Mouse (Mus musculus) CH12.LX (cell line): ENCODE measurements around the gene Olfr1394. TPM values are rescaled to one million over a fixed set of nuclear protein-coding genes. Genes with fewer than 3 reads are reported as not detected.
A peak's percentile ranks its signal among the peaks of the same experiment; 100 is the strongest.

Experiments
- DNase-seq: peaks from one replicate; pipeline ENCODE4 v3.0.0-alpha.2; 2013; ENCODE audit errors: extremely low read depth
- H3K27ac ChIP-seq: 2 replicates; pipeline ENCODE4 v1.5.1; 2012; ENCODE audit warnings: low read depth, mild to moderate bottlenecking, control low read depth, moderate library complexity; ENCODE audit not compliant: insufficient read depth
- H3K27me3 ChIP-seq: replicated peaks from 2 replicates; pipeline ENCODE3; 2012; ENCODE audit warnings: inconsistent platforms
- H3K36me3 ChIP-seq, 2 experiments: replicated peaks in 1 of 2; 2 replicates each; pipeline versions ENCODE3 to v1.6.1; 2012; ENCODE audit warnings: inconsistent platforms in 1 of 2, low read length in 1 of 2, mild to moderate bottlenecking in 1 of 2, mixed read lengths in 1 of 2, moderate library complexity in 1 of 2; ENCODE audit not compliant: control insufficient read depth in 1 of 2, insufficient read depth in 1 of 2
- H3K4me1 ChIP-seq, 2 experiments: 2 replicates each; pipeline ENCODE4 v1.6.1; 2012; ENCODE audit warnings: inconsistent platforms in 1 of 2, moderate library complexity in 1 of 2; ENCODE audit not compliant: insufficient read depth in 2 of 2, control insufficient read depth in 1 of 2
- H3K4me2 ChIP-seq: 2 replicates; pipeline ENCODE4 v1.6.1; 2012; ENCODE audit warnings: low read depth, mild to moderate bottlenecking, control low read depth; ENCODE audit not compliant: poor library complexity, insufficient read depth, severe bottlenecking
- H3K4me3 ChIP-seq, 3 experiments: fragments of 150-350 bp in 1 of 3; sonication (generic) in 1 of 3; replicated peaks in 1 of 3; 2 replicates each; pipeline versions ENCODE3 to v1.5.1; 2011 to 2012; ENCODE audit warnings: low read depth in 2 of 3, low read length in 2 of 3, mild to moderate bottlenecking in 2 of 3, moderate library complexity in 2 of 3, control low read depth in 1 of 3, improper control_type of control experiment in 1 of 3, inconsistent platforms in 1 of 3, mixed read lengths in 1 of 3; ENCODE audit not compliant: poor library complexity in 1 of 3
- H3K79me2 ChIP-seq: replicated peaks from 2 replicates; pipeline ENCODE4 v1.6.1; 2012; ENCODE audit warnings: mild to moderate bottlenecking, moderate library complexity; ENCODE audit not compliant: control insufficient read depth, poor library complexity, insufficient read depth, severe bottlenecking; ENCODE audit errors: extremely low read depth
- H3K9ac ChIP-seq: 2 replicates; pipeline ENCODE4 v1.6.1; 2012; ENCODE audit warnings: low read depth, mild to moderate bottlenecking, control low read depth, moderate library complexity; ENCODE audit not compliant: insufficient read depth
- H3K9me3 ChIP-seq: replicated peaks from 2 replicates; pipeline ENCODE3; 2012; ENCODE audit warnings: low read length, inconsistent platforms, mixed read lengths
- BHLHE40 ChIP-seq: IDR thresholded peaks from 2 replicates; pipeline ENCODE4 v1.6.1; 2011; ENCODE audit warnings: mild to moderate bottlenecking, low read depth, low read length, improper control_type of control experiment
- CHD1 ChIP-seq: IDR thresholded peaks from 2 replicates; pipeline ENCODE4 v1.6.1; 2012; ENCODE audit warnings: low read depth, low read length, improper control_type of control experiment, inconsistent platforms
- CHD2 ChIP-seq: IDR thresholded peaks from 2 replicates; pipeline ENCODE4 v1.6.1; 2011; ENCODE audit warnings: low read length, improper control_type of control experiment
- CTCF ChIP-seq, 2 experiments: IDR thresholded peaks in 1 of 2; conservative IDR thresholded peaks in 1 of 2; 2 replicates each; pipeline ENCODE4 v1.5.1; 2011 to 2012; ENCODE audit warnings: low read depth in 2 of 2, low read length in 2 of 2, improper control_type of control experiment in 1 of 2, inconsistent platforms in 1 of 2, mild to moderate bottlenecking in 1 of 2, moderate library complexity in 1 of 2
- E2F4 ChIP-seq: IDR thresholded peaks from 2 replicates; pipeline ENCODE4 v1.6.1; 2011; ENCODE audit warnings: low read depth, low read length, improper control_type of control experiment; ENCODE audit not compliant: insufficient replicate concordance
- ELF1 ChIP-seq: IDR thresholded peaks from 2 replicates; pipeline ENCODE4 v1.6.1; 2014; ENCODE audit warnings: low read depth, mild to moderate bottlenecking, inconsistent platforms, low read length, improper control_type of control experiment
- EP300 ChIP-seq: IDR thresholded peaks from 2 replicates; pipeline ENCODE4 v1.6.1; 2011; ENCODE audit warnings: low read length, improper control_type of control experiment
- ETS1 ChIP-seq: conservative IDR thresholded peaks from 2 replicates; pipeline ENCODE4 v1.6.1; 2012; ENCODE audit warnings: low read depth, mild to moderate bottlenecking, inconsistent platforms, low read length, improper control_type of control experiment, moderate library complexity
- GABPA ChIP-seq: IDR thresholded peaks from 2 replicates; pipeline ENCODE4 v1.6.1; 2012; ENCODE audit warnings: low read depth, low read length, improper control_type of control experiment, inconsistent platforms; ENCODE audit not compliant: insufficient replicate concordance
- HCFC1 ChIP-seq: IDR thresholded peaks from 2 replicates; pipeline ENCODE4 v1.6.1; 2012; ENCODE audit warnings: low read depth, mild to moderate bottlenecking, inconsistent platforms, low read length, improper control_type of control experiment
- IRF4 ChIP-seq: IDR thresholded peaks from 2 replicates; pipeline ENCODE4 v1.6.1; 2014; ENCODE audit warnings: low read depth, mild to moderate bottlenecking, inconsistent platforms, low read length, improper control_type of control experiment
- JUN ChIP-seq: IDR thresholded peaks from 2 replicates; pipeline ENCODE4 v1.6.1; 2011; ENCODE audit warnings: low read depth, mild to moderate bottlenecking, low read length, improper control_type of control experiment, moderate library complexity; ENCODE audit not compliant: insufficient read depth
- JUND ChIP-seq: conservative IDR thresholded peaks from 2 replicates; pipeline ENCODE4 v1.6.1; 2011; ENCODE audit warnings: low read depth, low read length, improper control_type of control experiment
- KAT2A ChIP-seq: IDR thresholded peaks from 2 replicates; pipeline ENCODE4 v1.6.1; 2012; ENCODE audit warnings: low read length, improper control_type of control experiment, inconsistent platforms; ENCODE audit not compliant: insufficient replicate concordance
- MAFK ChIP-seq: IDR thresholded peaks from 2 replicates; pipeline ENCODE4 v1.6.1; 2011; ENCODE audit warnings: low read length, improper control_type of control experiment; ENCODE audit not compliant: insufficient replicate concordance
- MAX ChIP-seq: IDR thresholded peaks from 2 replicates; pipeline ENCODE4 v1.6.1; 2011; ENCODE audit warnings: low read length, improper control_type of control experiment
- MAZ ChIP-seq: IDR thresholded peaks from 2 replicates; pipeline ENCODE4 v1.6.1; 2012; ENCODE audit warnings: low read depth, mild to moderate bottlenecking, inconsistent platforms, low read length, improper control_type of control experiment, moderate library complexity
- MEF2A ChIP-seq: IDR thresholded peaks from 2 replicates; pipeline ENCODE4 v1.6.1; 2014; ENCODE audit warnings: low read depth, mild to moderate bottlenecking, inconsistent platforms, low read length, improper control_type of control experiment, borderline replicate concordance
- MXI1 ChIP-seq: IDR thresholded peaks from 2 replicates; pipeline ENCODE4 v1.6.1; 2011; ENCODE audit warnings: mild to moderate bottlenecking, low read depth, low read length, improper control_type of control experiment
- MYC ChIP-seq: IDR thresholded peaks from 2 replicates; pipeline ENCODE4 v1.6.1; 2011; ENCODE audit warnings: low read depth, mild to moderate bottlenecking, improper control_type of control experiment, low read length
- NELFE ChIP-seq: IDR thresholded peaks from 2 replicates; pipeline ENCODE4 v1.6.1; 2011; ENCODE audit warnings: low read depth, low read length, improper control_type of control experiment
- NRF1 ChIP-seq: IDR thresholded peaks from 2 replicates; pipeline ENCODE4 v1.6.1; 2014; ENCODE audit warnings: low read depth, mild to moderate bottlenecking, inconsistent platforms, low read length, improper control_type of control experiment, moderate library complexity
- PAX5 ChIP-seq: IDR thresholded peaks from 2 replicates; pipeline ENCODE4 v1.6.1; 2012; ENCODE audit warnings: low read length, inconsistent platforms, mixed read lengths
- POLR2A ChIP-seq: IDR thresholded peaks from 2 replicates; pipeline ENCODE4 v1.6.1; 2011; ENCODE audit warnings: low read depth, mild to moderate bottlenecking, improper control_type of control experiment, low read length
- POLR2AphosphoS2 ChIP-seq: IDR thresholded peaks from 2 replicates; pipeline ENCODE4 v1.6.1; 2011; ENCODE audit warnings: low read depth, low read length, improper control_type of control experiment
- RAD21 ChIP-seq: IDR thresholded peaks from 2 replicates; pipeline ENCODE4 v1.6.1; 2011; ENCODE audit warnings: low read depth, mild to moderate bottlenecking, low read length, improper control_type of control experiment, moderate library complexity
- RCOR1 ChIP-seq: conservative IDR thresholded peaks from 2 replicates; pipeline ENCODE4 v1.6.1; 2012; ENCODE audit warnings: low read depth, mild to moderate bottlenecking, inconsistent platforms, low read length, improper control_type of control experiment
- SIN3A ChIP-seq: IDR thresholded peaks from 2 replicates; pipeline ENCODE4 v1.6.1; 2012; ENCODE audit warnings: low read length, improper control_type of control experiment, inconsistent platforms
- SMC3 ChIP-seq: IDR thresholded peaks from 2 replicates; pipeline ENCODE4 v1.6.1; 2011; ENCODE audit warnings: low read depth, low read length, improper control_type of control experiment
- TBP ChIP-seq: conservative IDR thresholded peaks from 2 replicates; pipeline ENCODE4 v1.6.1; 2011; ENCODE audit warnings: low read depth, low read length, improper control_type of control experiment
- TCF12 ChIP-seq: IDR thresholded peaks from 2 replicates; pipeline ENCODE4 v1.6.1; 2014; ENCODE audit warnings: low read depth, mild to moderate bottlenecking, inconsistent platforms, low read length, improper control_type of control experiment
- UBTF ChIP-seq: IDR thresholded peaks from 2 replicates; pipeline ENCODE4 v1.6.1; 2012; ENCODE audit warnings: low read depth, mild to moderate bottlenecking, inconsistent platforms, low read length, improper control_type of control experiment, moderate library complexity
- USF1 ChIP-seq: IDR thresholded peaks from 2 replicates; pipeline ENCODE4 v1.6.1; 2014; ENCODE audit warnings: low read depth, mild to moderate bottlenecking, inconsistent platforms, low read length, improper control_type of control experiment
- USF2 ChIP-seq: conservative IDR thresholded peaks from 2 replicates; pipeline ENCODE4 v1.6.1; 2011; ENCODE audit warnings: low read depth, low read length, improper control_type of control experiment
- ZC3H11A ChIP-seq: IDR thresholded peaks from 2 replicates; pipeline ENCODE4 v1.6.1; 2012; ENCODE audit warnings: low read depth, mild to moderate bottlenecking, inconsistent platforms, low read length, improper control_type of control experiment
- ZKSCAN1 ChIP-seq: IDR thresholded peaks from 2 replicates; pipeline ENCODE4 v1.6.1; 2012; ENCODE audit warnings: low read depth, inconsistent platforms, low read length, improper control_type of control experiment, borderline replicate concordance
- ZMIZ1 ChIP-seq: IDR thresholded peaks from 2 replicates; pipeline ENCODE4 v1.6.1; 2012; ENCODE audit warnings: low read depth, mild to moderate bottlenecking, inconsistent platforms, low read length, improper control_type of control experiment
- ZNF384 ChIP-seq: IDR thresholded peaks from 2 replicates; pipeline ENCODE4 v1.6.1; 2012; ENCODE audit warnings: low read depth, low read length, improper control_type of control experiment, inconsistent platforms
- dilution Hi-C: fragments of 300-500 bp; cut with MboI; formaldehyde crosslinking; loops from 2 replicates; pipeline ENCODE4 v1.14.3; 2020; ENCODE audit warnings: low sequenced_read_pairs; ENCODE audit not compliant: extremely low pct_unique_long_range_greater_than_20kb, extremely low pct_ligation_motif_present
- in situ Hi-C: fragments of 300-500 bp; cut with MboI; formaldehyde crosslinking; loops from 3 replicates; pipeline ENCODE4 v1.14.3; 2019; ENCODE audit warnings: low sequenced_read_pairs, low pct_ligation_motif_present, low pct_unique_long_range_greater_than_20kb, mixed read lengths
- polyA plus RNA-seq: library from polyadenylated mRNA; unstranded; fragments of >175 nt; gene quantifications from 2 replicates; pipeline ENCODE4 v1.2.1, GENCODE M21; 2012; ENCODE audit warnings: low read depth; ENCODE audit not compliant: insufficient read length
- total RNA-seq, 2 experiments: library from RNA; depleted of rRNA; stranded (reverse); fragments of 300-350 nt in 1 of 2; fragments of >200 nt in 1 of 2; gene quantifications; 2 replicates each; pipeline ENCODE4 v1.2.3; 2012 to 2014

Olfr1394 gene
- total and polyA plus RNA-seq, 3 experiments: not detected

GRCm38 (mm10) chr11:49203129-49203768, 49.1 kb downstream of the Olfr1394 start, which contains the start of gene Zfp62:
Gene Zfp62, plus strand, starts transcription at chr11:49203292.
- Histone ChIP-seq H3K79me2 (peaks cover 29% of the 10 kb centered on the region), H3K27me3 (no peaks in the 10 kb centered on the region), H3K9ac (peak within 1 kb of the TSS; percentile 95), H3K4me1 (peaks cover 5 to 51% of the 10 kb centered on the region in 2 experiments), H3K4me3 (peak within 1 kb of the TSS; percentile 63 to 77 (median 71)), H3K4me2 (peak within 1 kb of the TSS; percentile 99), H3K36me3 (peaks cover 8 to 24% of the 10 kb centered on the region in 2 experiments), H3K27ac (peak within 1 kb of the TSS; percentile 94), H3K9me3 (peaks cover 5% of the 10 kb centered on the region)
- DNase-seq: peak; percentile 91
- peak; percentile 97 for TF ChIP-seq MXI1
- peak; percentile 88 for TF ChIP-seq KAT2A
- 0 out of 2 replicates have a peak, but pooled peaks have one; percentile 54 for TF ChIP-seq E2F4
- TF ChIP-seq MEF2A: peak; percentile 80
- TF ChIP-seq SMC3: no peak; the same call in 1 of the 2 replicates
- TF ChIP-seq ZNF384: no peak
- TF ChIP-seq USF2: peak; percentile 88
- TF ChIP-seq CHD1: no peak; the same call in 1 of the 2 replicates
- TF ChIP-seq TBP: peak; percentile 73
- TF ChIP-seq MAX: peak; percentile 97
- no peak for TF ChIP-seq JUN
- peak; percentile 83 for TF ChIP-seq MYC
- peak; percentile 90 for TF ChIP-seq HCFC1
- TF ChIP-seq USF1: peak; percentile 94
- TF ChIP-seq GABPA: peak; percentile 78; the same call in 1 of the 2 replicates
- TF ChIP-seq CTCF (conservative IDR thresholded peaks at IDR 0.05 in 1 of 2, IDR thresholded peaks at IDR 0.05 in 1 of 2; ENCODE audit: low read depth in 2 of 2, low read length in 2 of 2): no peak
- TF ChIP-seq IRF4: no peak; the same call in 1 of the 2 replicates
- TF ChIP-seq BHLHE40: peak; percentile 100
- TF ChIP-seq POLR2A: peak; percentile 77; the same call in 1 of the 2 replicates
- TF ChIP-seq ZC3H11A: no peak
- TF ChIP-seq NELFE: peak; percentile 83
- no peak; the same call in none of the 2 replicates for TF ChIP-seq ZMIZ1
- no peak for TF ChIP-seq RAD21
- TF ChIP-seq ETS1: peak; percentile 61
- no peak for TF ChIP-seq ZKSCAN1
- TF ChIP-seq RCOR1: peak; percentile 51
- peak; percentile 67; the same call in 1 of the 2 replicates for TF ChIP-seq MAZ
- no peak for TF ChIP-seq JUND
- peak; percentile 99 for TF ChIP-seq UBTF
- 0 out of 2 replicates have a peak, but pooled peaks have one; percentile 47 for TF ChIP-seq POLR2AphosphoS2
- TF ChIP-seq NRF1: peak; percentile 44
- 0 out of 2 replicates have a peak, but pooled peaks have one; percentile 19 for TF ChIP-seq MAFK
- no peak for TF ChIP-seq PAX5
- TF ChIP-seq SIN3A: peak; percentile 80; the same call in 1 of the 2 replicates
- TF ChIP-seq ELF1: peak; percentile 91
- TF ChIP-seq CHD2: peak; percentile 82
- TF ChIP-seq EP300: peak; percentile 9; the same call in 1 of the 2 replicates
- TF ChIP-seq TCF12: peak; percentile 96
- in situ Hi-C loops: no loop called here
- dilution Hi-C loops: no loop called here
